Mouse (Mus musculus) limb, embryonic 14.5 days (tissue): ENCODE data around the gene Nthl1. TPM values are rescaled to one million over a fixed set of nuclear protein-coding genes. Genes with fewer than 3 reads are reported as not detected.
A peak's percentile ranks its signal among the peaks of the same experiment; 100 is the strongest.
"Not testable (repeated sequence)": the region's sequence is repeated elsewhere in the genome, so short reads cannot be mapped to it uniquely, and the experiment has no call there.

Source experiments
- ATAC-seq: fragments of 200-750 bp; cut with Nextera tagmentation; 2 replicates; pipeline ENCODE4 v1.8.0; 2017; ENCODE audit warnings: low read depth, moderate number of reproducible peaks, moderate TSS enrichment; ENCODE audit not compliant: low FRiP score
- DNase-seq: peaks from one replicate; pipeline ENCODE4 v3.0.0-alpha.2; 2015; ENCODE audit warnings: low spot score
- H3K27ac ChIP-seq: fragments of 300-500 bp; sonication (generic); replicated peaks from 2 replicates; pipeline ENCODE4 v1.5.1; 2014; ENCODE audit warnings: low read depth, mild to moderate bottlenecking, low read length, moderate library complexity, mixed read lengths
- H3K27me3 ChIP-seq: fragments of 300-500 bp; sonication (generic); 2 replicates; pipeline ENCODE4 v1.6.1; 2014; ENCODE audit warnings: low read length, mixed read lengths; ENCODE audit not compliant: control insufficient read depth, insufficient read depth
- H3K36me3 ChIP-seq: fragments of 300-500 bp; sonication (generic); 2 replicates; pipeline ENCODE4 v1.6.1; 2014; ENCODE audit warnings: mild to moderate bottlenecking, low read length, moderate library complexity, mixed read lengths; ENCODE audit not compliant: control insufficient read depth, insufficient read depth
- H3K4me1 ChIP-seq: fragments of 300-500 bp; sonication (generic); 2 replicates; pipeline ENCODE4 v1.6.1; 2014; ENCODE audit warnings: antibody characterized with exemption, low read length, mixed read lengths; ENCODE audit not compliant: control insufficient read depth, insufficient read depth
- H3K4me2 ChIP-seq: fragments of 300-500 bp; sonication (generic); replicated peaks from 2 replicates; pipeline ENCODE4 v1.6.1; 2014; ENCODE audit warnings: low read depth, mild to moderate bottlenecking, low read length, moderate library complexity; ENCODE audit not compliant: severe bottlenecking
- H3K4me3 ChIP-seq: fragments of 300-500 bp; sonication (generic); replicated peaks from 2 replicates; pipeline ENCODE4 v1.5.1; 2014; ENCODE audit warnings: low read length
- H3K9ac ChIP-seq: fragments of 300-500 bp; sonication (generic); 2 replicates; pipeline ENCODE4 v1.6.1; 2014; ENCODE audit warnings: mild to moderate bottlenecking, low read depth, low read length, moderate library complexity; ENCODE audit not compliant: severe bottlenecking
- H3K9me3 ChIP-seq: fragments of 300-500 bp; sonication (generic); 2 replicates; pipeline ENCODE4 v1.6.1; 2016; ENCODE audit warnings: low read length; ENCODE audit not compliant: control insufficient read depth
- POLR2A ChIP-seq: fragments of 200-500 bp; IDR thresholded peaks from 2 replicates; pipeline ENCODE4 v1.8.0; 2012; ENCODE audit warnings: inconsistent platforms, mild to moderate bottlenecking, moderate library complexity, borderline replicate concordance; ENCODE audit not compliant: insufficient read depth, insufficient read length; ENCODE audit errors: extremely low read depth
- WGBS: fragments of 180-500 bp; shearing (Covaris S2); extraction: QIAGEN DNeasy Blood & Tissue Kit; methylation state at CpG from one replicate; pipeline ENCODE4 v1.1.7; 2014; 5-methylcytosine and 5-hydroxymethylcytosine counted together
- polyA plus RNA-seq, 2 experiments: library from polyadenylated mRNA; depleted of rRNA in 1 of 2; stranded (reverse) in 1 of 2; unstranded in 1 of 2; fragments of >200 nt; fragmentation: Nextera tagmentation in 1 of 2; extraction: Ambion mirVana in 1 of 2; gene quantifications; 2 replicates each; pipeline versions ENCODE4 v1.2.1 to v1.2.3; 2012 to 2014

The Nthl1 gene
- polyA plus RNA-seq, 2 experiments = 17.8 to 30.0 TPM

DNA sequence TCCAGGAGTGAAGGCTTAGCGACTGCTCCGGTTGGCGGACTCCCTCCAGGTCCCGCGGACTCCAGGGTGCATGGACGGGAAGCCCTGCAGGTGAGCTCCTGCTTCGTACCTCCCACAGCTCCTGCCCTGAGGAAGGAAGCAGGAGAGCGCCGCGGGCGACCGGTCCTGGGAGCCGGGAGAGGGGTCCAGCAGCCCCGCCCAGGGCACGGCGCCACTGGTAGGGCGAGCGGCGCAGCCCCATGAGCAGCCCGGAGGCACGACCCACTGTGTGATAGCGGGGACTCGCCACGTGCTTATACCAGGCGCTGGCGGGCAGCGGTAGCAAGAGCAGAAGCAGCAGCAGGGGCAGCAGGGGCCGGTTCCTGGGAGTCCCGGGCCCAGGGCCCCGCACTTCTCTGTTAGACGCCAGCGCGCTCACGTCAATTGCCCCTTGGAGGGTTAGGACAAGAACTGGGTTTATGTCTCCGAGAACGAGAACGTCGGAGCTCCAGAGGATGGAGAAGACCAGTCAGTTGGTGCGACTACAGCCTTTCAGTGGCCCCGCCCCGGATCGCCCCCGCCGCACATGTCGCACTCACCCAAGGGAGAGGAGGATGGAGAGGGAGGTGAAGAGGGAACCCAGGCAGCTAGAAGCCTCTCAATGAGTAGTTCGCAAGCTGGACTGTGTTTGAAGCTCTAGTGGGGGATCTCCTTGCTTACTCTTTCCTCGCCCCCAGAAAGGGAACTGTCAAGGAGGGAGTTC lies 25.7 kb downstream of the Nthl1 start, which contains the start of gene Npw:
Gene Npw (minus strand): TSS at position 441 of the 742 bp plus-strand sequence.
- H3K4me3 ChIP-seq = peak within 1 kb of the TSS; percentile 43
- H3K27ac ChIP-seq = no peak within 1 kb of the TSS
- peak within 1 kb of the TSS; percentile 88 for H3K4me2 ChIP-seq
- peaks cover 23% of the 10 kb centered on the region for H3K27me3 ChIP-seq
- no peaks in the 10 kb centered on the region for H3K36me3 ChIP-seq
- WGBS = 1% methylated on average over 46 of the region's 47 CpGs
- H3K9me3 ChIP-seq = no peaks in the 10 kb centered on the region
- H3K4me1 ChIP-seq = peaks cover 11% of the 10 kb centered on the region; the same call in 1 of the 2 replicates
- H3K9ac ChIP-seq = peak within 1 kb of the TSS; percentile 67
- DNase-seq = no peak
- TF ChIP-seq POLR2A = no peak
- no peak for ATAC-seq

DNA sequence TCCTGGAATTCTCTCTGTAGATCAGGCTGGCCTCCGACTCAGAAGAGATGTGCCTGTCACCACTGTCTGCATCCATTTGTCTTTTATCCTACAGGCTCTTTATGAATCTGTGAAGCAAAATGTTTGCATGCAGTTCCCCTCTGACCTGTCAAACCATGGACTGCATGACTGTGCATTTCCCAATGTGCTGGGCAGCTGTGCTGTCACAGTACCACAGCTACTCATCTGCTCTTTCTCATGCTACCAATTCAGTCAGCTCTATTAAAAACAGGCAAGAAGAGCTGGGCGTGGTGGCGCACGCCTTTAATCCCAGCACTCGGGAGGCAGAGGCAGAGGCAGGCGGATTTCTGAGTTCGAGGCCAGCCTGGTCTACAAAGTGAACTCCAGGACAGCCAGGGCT lies 34.5 kb downstream of the Nthl1 start:
- H3K36me3 ChIP-seq, ATAC-seq, H3K27ac ChIP-seq, H3K4me2 ChIP-seq, H3K9ac ChIP-seq, DNase-seq, H3K27me3 ChIP-seq, H3K4me3 ChIP-seq, H3K9me3 ChIP-seq: not testable (repeated sequence)
- 63% methylated on average over 7 of the region's 7 CpGs for WGBS
- peaks cover 23% of the 10 kb centered on the region for H3K4me1 ChIP-seq

DNA sequence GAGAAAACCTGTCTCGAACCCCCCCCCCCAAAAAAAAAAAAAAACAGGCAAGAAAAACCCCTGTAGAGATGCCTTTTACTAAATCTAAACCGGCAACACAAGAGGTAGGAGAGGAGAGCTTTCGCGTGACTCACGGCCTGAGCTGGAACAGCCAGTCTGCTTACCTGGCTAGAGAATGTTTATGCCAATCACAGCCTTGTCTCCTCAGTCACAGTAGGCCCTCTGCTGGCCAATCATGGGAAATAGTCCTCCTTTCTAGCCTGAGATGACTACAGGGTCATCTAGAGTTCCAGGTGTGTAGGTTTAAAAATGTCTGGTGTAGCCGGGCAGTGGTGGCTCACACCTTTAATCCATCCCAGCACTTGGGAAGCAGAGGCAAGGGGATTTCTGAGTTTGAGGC lies 34.9 kb downstream of the Nthl1 start:
- no peaks in the 10 kb centered on the region for H3K27me3 ChIP-seq
- no peak overlapping the region for H3K4me3 ChIP-seq
- peaks cover 26% of the 10 kb centered on the region for H3K4me1 ChIP-seq
- no peak for TF ChIP-seq POLR2A
- H3K36me3 ChIP-seq = no peaks in the 10 kb centered on the region
- H3K4me2 ChIP-seq = no peak overlapping the region
- no peaks in the 10 kb centered on the region for H3K9me3 ChIP-seq
- H3K9ac ChIP-seq = no peak overlapping the region
- ATAC-seq (no peak), DNase-seq (peak; percentile 58)
- H3K27ac ChIP-seq = no peak overlapping the region
- 23% methylated on average over 6 of the region's 6 CpGs for WGBS

DNA sequence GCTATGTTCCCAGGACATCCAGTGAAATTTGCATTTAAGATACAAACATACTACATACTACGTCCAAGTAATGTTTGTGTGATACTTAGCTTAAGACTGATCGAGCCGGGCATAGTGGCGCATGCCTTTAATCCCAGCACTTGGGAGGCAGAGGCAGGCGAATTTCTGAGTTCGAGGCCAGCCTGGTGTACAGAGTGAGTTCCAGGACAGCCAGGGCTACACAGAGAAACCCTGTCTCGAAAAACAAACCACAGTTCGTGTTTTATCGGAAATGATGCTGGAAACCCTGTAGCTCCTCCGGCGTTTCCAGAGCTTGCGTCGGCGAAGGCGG lies 36.7 kb downstream of the Nthl1 start:
- H3K4me2 ChIP-seq = peak overlapping the region; percentile 57
- WGBS = 11% methylated on average over 15 of the region's 15 CpGs
- peaks cover 26% of the 10 kb centered on the region for H3K4me1 ChIP-seq
- H3K27ac ChIP-seq = peak overlapping the region; percentile 67
- H3K4me3 ChIP-seq = peak overlapping the region; percentile 94
- not testable (repeated sequence) for H3K36me3 ChIP-seq, H3K9me3 ChIP-seq, H3K27me3 ChIP-seq, DNase-seq
- peak; percentile 10; the same call in 1 of the 2 replicates for ATAC-seq
- peak overlapping the region; percentile 93 for H3K9ac ChIP-seq

DNA sequence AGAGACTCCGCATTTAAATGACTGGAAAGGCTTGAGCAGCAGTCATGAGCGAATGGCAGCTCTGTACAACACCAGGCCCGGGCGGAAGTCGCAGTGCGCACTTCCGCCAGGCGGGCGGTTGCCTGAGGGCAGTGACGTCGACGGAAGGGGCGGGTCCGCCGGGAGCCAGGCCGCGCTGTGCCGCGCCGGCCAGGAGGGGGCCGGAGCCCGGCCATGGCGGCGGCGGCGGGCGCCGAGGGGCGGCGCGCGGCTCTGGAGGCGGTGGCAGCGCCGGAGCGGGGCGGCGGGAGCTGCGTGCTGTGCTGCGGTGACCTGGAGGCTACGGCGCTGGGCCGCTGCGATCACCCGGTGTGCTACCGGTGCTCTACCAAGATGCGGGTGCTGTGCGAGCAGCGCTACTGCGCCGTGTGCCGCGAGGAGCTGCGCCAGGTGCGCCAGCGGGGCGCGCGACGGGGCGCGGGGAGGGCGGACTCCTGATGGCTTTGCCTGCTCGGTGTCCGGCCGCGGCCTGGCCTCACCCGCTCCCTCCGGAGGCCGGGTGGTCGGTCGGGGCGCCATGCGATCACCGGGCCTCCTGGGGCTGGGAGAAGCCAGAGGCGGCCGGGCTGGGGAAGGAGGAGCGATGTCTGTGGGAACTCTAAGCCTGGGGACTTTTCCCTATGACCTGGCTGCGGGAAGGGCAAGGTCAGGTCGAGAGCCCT lies 37.2 kb downstream of the Nthl1 start, which contains the start of gene Zfp598:
Gene Zfp598 (plus strand): TSS at position 143 of the 701 bp plus-strand sequence.
- H3K27me3 ChIP-seq = no peaks in the 10 kb centered on the region
- H3K4me2 ChIP-seq = peak within 1 kb of the TSS; percentile 77
- H3K9me3 ChIP-seq = no peaks in the 10 kb centered on the region
- H3K36me3 ChIP-seq = no peaks in the 10 kb centered on the region
- H3K4me1 ChIP-seq = peaks cover 26% of the 10 kb centered on the region
- H3K9ac ChIP-seq = peak within 1 kb of the TSS; percentile 93
- DNase-seq (peak; percentile 92), ATAC-seq (peak; percentile 99)
- 0 out of 2 replicates have a peak, but pooled peaks have one; percentile 15 for TF ChIP-seq POLR2A
- peak within 1 kb of the TSS; percentile 94 for H3K4me3 ChIP-seq
- H3K27ac ChIP-seq = peak within 1 kb of the TSS; percentile 67
- WGBS = under 1% methylated on average over 46 of the region's 80 CpGs
